Mouse (Mus musculus) G1E (cell line): ENCODE data around the gene Ghrl.

ENCODE experiments used
- CTCF ChIP-seq: IDR thresholded peaks from 2 replicates; pipeline ENCODE4 v1.5.1; 2012; ENCODE audit warnings: low read depth, low read length, inconsistent platforms, mixed read lengths
- GATA1 ChIP-seq: IDR thresholded peaks from 2 replicates; pipeline ENCODE4 v1.6.1; 2012; ENCODE audit warnings: borderline replicate concordance, low read length, inconsistent platforms, mixed read lengths
- POLR2AphosphoS5 ChIP-seq: IDR thresholded peaks from 2 replicates; pipeline ENCODE4 v1.6.1; 2012; ENCODE audit warnings: low read depth, low read length, inconsistent platforms; ENCODE audit not compliant: insufficient replicate concordance
- TAL1 ChIP-seq: conservative IDR thresholded peaks from 2 replicates; pipeline ENCODE4 v1.6.1; 2012; ENCODE audit warnings: low read depth, low read length, inconsistent platforms, mixed read lengths

DNA sequence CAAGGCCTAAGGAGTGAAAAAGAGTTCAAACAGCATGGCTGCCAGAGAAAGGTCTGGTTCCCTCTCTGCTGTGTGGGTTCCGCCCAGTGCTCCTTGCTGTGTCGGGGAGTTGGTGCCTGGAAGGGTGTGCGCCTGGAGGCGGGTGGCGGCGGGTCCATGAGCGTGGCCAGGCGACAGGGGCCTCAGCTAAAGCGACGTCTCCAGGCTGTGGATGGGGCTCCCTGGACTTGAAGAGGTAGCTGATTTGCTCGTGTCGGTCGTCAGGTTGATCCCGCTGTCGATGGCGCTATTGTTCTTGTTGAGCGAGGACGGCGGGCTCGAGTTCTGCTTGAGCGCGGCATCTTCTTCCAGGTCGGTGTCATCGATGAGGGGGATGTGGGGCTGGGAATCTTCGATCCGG is 28.7 kb upstream of the Ghrl start:
- TF ChIP-seq CTCF (no peak), GATA1 (no peak), TAL1 (no peak), POLR2AphosphoS5 (no peak)
